Comparison of ENCODE assay signal across 19 mouse cellular contexts in genomic region chr9:62945346-62945745, GRCm38 (mm10).
"Had no signal": no experiment of that assay in that cellular context is flagged by ENCODE, and none has a peak within 500 bp of the region (broad histone marks: within the 10 kb centered on the region; RNA-seq: fewer than 3 reads in every experiment).

No protein-coding gene starts in this region.

- H3K27ac ChIP-seq: kidney, embryonic 15.5 days; limb, embryonic 12.5 days; limb, embryonic 15.5 days; liver, embryonic 14.5 days; stomach, postnatal 0 days had no signal

- H3K4me3 ChIP-seq: kidney, embryonic 15.5 days; limb, embryonic 12.5 days; limb, embryonic 15.5 days had no signal

- DNase-seq: kidney, postnatal 10 days; kidney, postnatal 36 days; left cerebral cortex, postnatal 4 days; liver, postnatal 0 days; lung, embryonic 14.5 days; lung, postnatal 10 days; lung, postnatal 4 days; midbrain, embryonic 14.5 days; right cerebral cortex, adult 18-20 months; right cerebral cortex, postnatal 14 days; right cerebral cortex, postnatal 4 days; thymus, adult 2 months; thymus, postnatal 14 days; thymus, postnatal 4 days had no signal
